Mouse (Mus musculus): ENCODE results near the gene Abcb11.

The Abcb11 gene

GRCm38 (mm10) chr2:69264069-69264618 is 78.3 kb downstream of the Abcb11 start:
- no peak for DNase-seq (ENCODE audit: low spot score)

DNA sequence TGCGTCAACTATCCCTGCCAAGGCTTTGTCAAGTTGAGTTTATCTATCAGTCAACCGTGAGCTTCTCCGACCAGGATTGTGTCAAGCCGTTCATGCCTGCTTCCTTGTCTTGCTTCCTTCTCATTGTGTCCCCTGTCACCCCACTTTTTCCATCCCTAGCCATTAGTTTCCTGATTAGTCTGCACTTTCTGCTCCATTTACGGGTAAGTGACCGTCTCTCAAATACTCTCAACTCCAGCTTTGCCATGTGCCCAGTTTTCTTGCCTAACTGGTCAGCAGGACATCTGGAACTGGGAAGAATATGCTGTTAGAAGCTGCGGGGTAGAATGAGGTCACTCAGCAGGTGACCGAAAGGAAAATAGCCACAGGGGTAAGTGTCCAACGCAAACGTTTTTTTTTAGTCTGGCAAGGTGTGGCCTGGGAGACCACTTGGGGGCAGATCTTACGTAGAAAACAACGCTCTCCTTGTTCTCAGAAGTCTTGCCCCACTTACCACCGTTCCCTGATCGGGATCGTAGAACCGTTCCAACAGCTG is 94.1 kb downstream of the Abcb11 start:
- DNase-seq (ENCODE audit: low spot score), result no peak

DNA sequence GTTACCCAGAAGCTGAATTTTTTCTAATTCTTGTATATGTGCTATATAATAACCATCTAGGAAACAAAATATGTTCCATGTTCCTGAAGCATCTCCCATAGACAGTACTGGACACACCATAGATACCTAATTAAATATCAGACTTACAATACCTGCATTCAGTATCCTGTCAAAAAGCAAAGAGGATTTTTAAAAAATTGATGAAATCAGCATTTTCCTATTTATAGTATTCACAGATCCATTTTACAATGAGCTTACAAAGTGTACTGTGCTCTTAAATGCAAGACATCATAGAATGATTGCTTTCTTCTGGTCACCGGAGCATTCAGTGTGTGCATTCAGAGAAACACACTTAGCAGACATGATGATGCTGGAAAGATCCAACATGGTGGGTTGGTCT is 95.3 kb downstream of the Abcb11 start:
- no peak for DNase-seq (ENCODE audit: low spot score)

DNA sequence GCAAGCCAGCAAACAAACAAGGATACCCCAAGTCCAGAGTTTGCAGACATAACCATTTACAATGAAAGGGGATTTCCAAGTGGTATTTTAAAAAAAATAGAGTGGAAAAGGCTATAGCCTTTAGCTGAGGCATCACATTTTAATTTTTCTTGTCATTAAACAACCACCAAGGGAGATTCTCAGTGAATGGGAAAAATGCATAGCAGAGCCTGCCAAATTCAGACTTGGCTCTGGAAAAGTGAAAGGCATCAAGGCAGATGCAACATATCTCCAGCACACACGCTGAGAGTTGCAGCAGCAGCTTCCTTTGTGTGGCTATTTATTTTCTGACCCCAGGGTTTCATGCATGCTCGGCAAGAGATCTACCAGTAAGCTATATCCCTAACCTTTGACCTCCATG is 97.5 kb downstream of the Abcb11 start:
- no peak for DNase-seq (ENCODE audit: low spot score)

GRCm38 (mm10) chr2:69239315-69239714 is 103.1 kb downstream of the Abcb11 start:
- DNase-seq (ENCODE audit: low spot score), result no peak

- DNase-seq (ENCODE audit: low spot score), result no peak
These were observed 107.3 kb downstream of the Abcb11 start for GRCm38 (mm10) chr2:69234976-69235678.

DNA sequence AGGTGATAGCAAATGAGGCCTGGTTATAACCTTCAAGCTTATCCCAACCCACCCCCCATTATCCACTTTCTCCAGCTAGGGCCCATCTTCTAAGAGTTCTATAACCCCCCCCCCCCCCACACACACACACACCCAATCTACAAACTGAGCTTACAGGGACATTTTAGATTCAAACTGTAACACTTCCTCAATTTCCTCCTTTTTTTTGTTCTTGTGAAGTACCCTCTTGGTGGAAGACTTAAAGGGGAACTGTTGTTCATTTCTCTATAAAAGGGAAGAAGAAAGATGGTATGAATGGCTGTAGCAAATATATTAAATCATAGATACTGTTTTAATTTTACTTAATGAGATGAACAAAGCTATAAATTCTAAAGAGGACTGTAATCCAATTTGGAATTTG is 110.3 kb downstream of the Abcb11 start:
- DNase-seq (ENCODE audit: low spot score), result no peak

DNA sequence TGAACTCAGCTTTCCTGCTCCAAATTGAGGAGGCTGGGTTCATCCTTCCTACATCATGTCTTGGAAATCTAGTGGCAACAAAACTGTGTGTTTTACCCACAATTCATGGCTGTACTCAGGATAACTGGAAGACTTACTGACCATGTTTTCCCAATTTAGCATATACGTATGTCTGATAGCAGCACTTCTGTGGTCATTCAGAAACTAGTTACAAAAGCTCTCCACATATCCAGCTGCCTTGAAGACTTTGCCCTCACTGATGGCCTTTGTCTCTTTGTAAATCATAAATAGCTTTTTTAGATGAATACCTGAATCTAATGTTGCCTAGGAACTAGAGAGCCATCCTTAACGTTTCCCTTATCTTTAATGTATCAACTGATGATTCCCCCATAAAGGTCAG is 112.3 kb downstream of the Abcb11 start:
- no peak for DNase-seq (ENCODE audit: low spot score)

- no peak for DNase-seq (ENCODE audit: low spot score)
These were observed 113.8 kb downstream of the Abcb11 start for GRCm38 (mm10) chr2:69228635-69229034.

DNA sequence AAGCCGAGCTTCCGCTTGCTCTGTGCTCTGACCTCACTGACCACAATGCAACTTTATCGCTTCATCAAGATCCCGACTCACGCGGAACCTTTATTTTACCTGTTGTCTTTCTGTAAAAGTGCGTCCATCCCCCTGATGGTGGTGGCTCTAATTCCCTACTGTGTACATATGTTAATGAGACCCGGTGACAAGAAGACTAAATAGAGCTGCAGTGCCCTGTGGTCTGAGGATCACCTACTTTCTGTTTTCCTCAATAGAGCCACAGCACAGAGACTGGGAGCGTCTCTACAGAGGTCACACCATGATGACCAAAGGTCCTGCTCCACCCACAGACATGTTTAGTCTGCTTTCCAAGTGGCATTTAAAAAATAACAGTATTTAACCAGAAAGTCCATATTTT is 115.5 kb downstream of the Abcb11 start:
- DNase-seq (ENCODE audit: low spot score), result no peak

DNA sequence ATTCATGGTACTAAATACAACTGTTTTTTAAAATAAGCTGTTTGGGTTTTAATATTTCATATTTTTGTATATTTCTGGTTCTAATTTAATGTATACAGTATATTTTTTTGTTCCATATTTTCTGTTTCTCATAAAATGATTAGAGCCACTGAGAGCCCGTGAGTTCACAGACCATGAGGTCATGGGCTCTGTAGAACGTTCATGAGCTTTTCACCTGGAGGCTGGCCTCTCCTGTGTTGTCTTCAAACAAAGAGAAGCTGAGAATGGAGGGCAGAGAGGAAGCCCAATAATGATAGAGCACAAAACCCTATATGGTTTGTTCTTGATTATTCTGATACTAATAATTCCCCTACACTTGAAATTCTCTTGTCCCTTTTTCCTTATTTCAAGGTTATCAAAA is 117.7 kb downstream of the Abcb11 start:
- no peak for DNase-seq (ENCODE audit: low spot score)

DNA sequence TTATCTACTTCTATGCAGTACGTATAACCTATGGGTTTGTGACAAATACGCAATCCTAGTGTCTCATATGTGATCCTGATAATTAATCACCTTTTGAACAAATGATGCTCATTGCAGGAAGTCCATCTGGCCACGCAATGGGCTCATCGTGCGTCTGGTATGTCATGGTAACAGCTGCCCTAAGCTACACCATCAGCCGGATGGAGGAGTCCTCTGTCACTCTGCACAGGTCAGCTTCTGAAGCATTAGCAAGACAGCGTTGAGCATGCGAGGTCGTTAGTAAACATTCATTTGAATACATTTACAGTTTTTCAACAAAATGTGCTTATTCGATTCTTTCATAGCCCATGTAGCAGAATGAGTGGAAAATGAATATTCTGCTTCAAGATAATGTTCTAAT is 119.6 kb downstream of the Abcb11 start:
- DNase-seq (ENCODE audit: low spot score), result no peak

GRCm38 (mm10) chr2:69221868-69222416 is 120.5 kb downstream of the Abcb11 start:
- no peak for DNase-seq (ENCODE audit: low spot score)

- no peak for DNase-seq (ENCODE audit: low spot score)
These were observed 127.2 kb downstream of the Abcb11 start for GRCm38 (mm10) chr2:69215242-69215641.

DNA sequence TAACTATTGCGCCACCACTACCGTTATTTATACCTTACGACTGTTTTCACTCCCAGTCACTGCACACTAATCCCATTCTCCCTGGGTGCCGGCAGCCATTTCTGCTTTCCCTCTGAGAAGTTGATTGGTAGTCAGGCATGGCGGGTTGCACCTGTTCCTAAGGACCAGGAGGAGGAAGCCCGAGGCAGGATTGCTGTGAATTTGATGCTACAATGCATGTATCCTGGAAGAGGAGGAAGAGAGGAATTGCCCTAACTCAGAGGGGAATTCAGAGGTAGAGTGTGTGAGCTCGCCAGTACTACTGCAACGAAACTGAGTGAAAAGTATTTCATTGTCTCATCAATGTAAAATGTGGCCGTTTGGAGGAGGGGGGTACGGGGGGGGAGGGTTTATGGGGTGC is 129.8 kb downstream of the Abcb11 start:
- DNase-seq (ENCODE audit: low spot score), result no peak

DNA sequence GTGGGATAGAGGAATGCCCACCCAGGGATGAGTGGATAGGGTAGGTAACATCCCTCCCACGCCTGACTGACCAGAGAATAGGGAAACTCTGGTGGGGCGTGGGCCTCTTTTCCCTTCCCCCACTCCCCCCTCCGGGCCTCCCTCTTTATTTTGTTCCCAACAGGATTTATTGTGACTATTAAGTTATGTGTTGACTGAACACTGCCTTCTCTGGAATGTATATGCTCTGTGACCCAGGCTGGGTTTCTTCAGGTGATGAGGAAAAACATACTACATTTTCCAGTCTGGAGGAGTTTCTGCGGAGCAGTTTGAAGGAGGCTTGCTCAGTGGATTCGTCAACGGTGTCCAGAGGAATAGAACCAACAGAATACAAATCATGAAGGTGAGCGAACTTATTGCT is 131.6 kb downstream of the Abcb11 start, which contains the start of gene G6pc2:
Gene G6pc2, plus strand, starts transcription at position 301 of the 400 bp plus-strand sequence.
- no peak for DNase-seq (ENCODE audit: low spot score)

- DNase-seq (ENCODE audit: low spot score), result no peak
These were observed 132.7 kb downstream of the Abcb11 start for GRCm38 (mm10) chr2:69209684-69210083.

- peak; percentile 11 for DNase-seq (ENCODE audit: low spot score)
These were observed 135.9 kb downstream of the Abcb11 start for GRCm38 (mm10) chr2:69206523-69206922.

DNA sequence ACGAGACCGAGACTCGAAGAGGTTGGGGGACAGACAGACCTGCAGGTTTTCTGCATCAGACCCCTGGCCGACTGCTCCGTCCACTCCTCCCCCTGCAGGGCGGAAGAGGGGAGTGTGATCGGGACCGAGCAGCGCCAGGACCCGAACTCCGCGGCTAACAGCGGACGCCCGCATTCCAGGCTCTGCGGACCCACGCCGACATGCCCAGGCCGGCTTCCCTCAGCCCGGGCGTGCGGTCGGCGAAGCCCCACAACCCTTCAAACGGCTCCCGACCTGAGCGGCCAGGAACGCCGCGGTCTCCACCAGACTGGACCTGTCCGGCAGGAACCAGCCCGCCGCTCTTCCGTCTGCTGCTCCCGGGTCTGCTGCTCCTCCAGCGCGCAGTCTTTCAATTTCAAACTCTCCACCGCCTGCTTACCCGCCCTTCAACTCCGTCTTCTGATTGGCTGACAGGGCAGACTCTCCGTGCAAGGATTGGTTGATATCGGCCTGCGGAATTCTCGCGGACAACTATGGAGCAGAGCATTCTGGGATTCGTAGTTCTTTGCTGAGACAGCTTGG is 136.5 kb downstream of the Abcb11 start, which contains the start of gene Spc25:
Gene Spc25, minus strand, starts transcription at position 404 of the 561 bp plus-strand sequence.
- peak; percentile 96 for DNase-seq (ENCODE audit: low spot score)

GRCm38 (mm10) chr2:69205185-69205584 is 137.2 kb downstream of the Abcb11 start:
- DNase-seq (ENCODE audit: low spot score), result peak; percentile 7

DNA sequence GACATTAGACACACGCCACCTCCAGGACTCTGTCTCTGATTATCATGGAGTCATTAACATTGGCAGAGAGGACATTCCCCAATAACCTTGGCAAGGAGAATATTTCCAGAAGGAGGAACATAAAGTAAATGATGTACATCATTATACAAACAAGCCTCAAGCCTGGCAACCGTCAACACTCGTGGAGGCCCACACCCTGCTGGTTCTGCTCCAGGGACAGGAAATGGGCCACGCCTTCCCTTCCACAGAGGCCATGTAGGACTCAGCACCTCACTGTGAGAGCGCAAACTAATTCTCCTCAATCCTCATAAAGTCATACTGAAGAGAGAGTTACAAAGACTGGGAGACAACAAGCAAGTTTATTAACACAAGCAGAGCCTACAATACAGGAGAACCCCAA is 148.9 kb downstream of the Abcb11 start:
- no peak for DNase-seq (ENCODE audit: low spot score)

- DNase-seq (ENCODE audit: low spot score), result no peak
These were observed 151.4 kb downstream of the Abcb11 start for GRCm38 (mm10) chr2:69191059-69191458.

- DNase-seq (ENCODE audit: low spot score), result no peak
These were observed 153.2 kb downstream of the Abcb11 start for GRCm38 (mm10) chr2:69189222-69189621.
